8 mouse cellular contexts compared by ENCODE assay signal in the genomic region with DNA sequence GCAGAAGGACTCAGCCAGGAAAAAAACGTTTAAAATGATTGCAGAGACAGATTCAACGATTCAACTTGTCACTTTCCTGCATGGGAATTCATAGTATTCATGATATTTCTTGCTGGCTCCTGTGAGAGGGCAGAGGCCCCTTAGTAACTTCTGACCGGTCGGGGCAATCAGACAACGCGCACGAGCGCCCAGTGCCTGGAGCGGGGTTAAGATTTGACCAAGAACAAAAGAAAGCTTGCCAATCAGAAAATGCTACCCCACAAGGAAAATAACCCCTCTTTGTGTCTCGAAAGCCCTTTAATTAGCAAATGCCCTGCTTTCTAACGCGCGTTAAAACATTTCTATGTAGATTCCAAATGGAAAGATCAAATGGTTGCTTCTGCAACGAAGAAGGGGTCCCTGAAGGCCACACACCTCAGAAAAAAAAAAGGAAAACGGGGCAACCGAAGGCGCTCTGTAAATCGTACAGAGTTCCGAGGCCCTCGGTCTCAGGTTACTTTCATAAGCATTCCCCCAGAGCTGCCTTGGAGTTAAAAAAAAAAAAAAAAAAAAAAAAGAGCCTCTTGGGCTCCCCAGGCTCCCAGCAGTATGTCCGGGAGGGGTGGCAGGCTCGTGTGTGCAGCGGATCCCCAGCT. TPM values are rescaled to one million over a fixed set of nuclear protein-coding genes. Genes with fewer than 3 reads are reported as not detected.
DNase-seq lines count a peak whose midpoint lies in the region; ATAC-seq and TF ChIP-seq lines count a peak whose summit lies in the region.

No protein-coding gene starts in this region.

- peak overlapping the region; percentile 40 for H3K9ac ChIP-seq in embryonic facial prominence, embryonic 15.5 days

- no peak overlapping the region for H3K27ac ChIP-seq in thymus, adult 2 months (ENCODE audit: control insufficient read depth, insufficient read depth, low read length)
- peak overlapping the region; percentile 99 for H3K27ac ChIP-seq in embryonic facial prominence, embryonic 15.5 days (replicated peaks)
- peak overlapping the region; percentile 92 for H3K27ac ChIP-seq in midbrain, embryonic 10.5 days (replicated peaks)

- H3K27me3 ChIP-seq in thymus, adult 2 months (ENCODE audit: control insufficient read depth, insufficient read depth, low read length), result peaks cover 11% of the 10 kb centered on the region; the same call in 1 of the 2 replicates
- no peaks in the 10 kb centered on the region for H3K27me3 ChIP-seq in embryonic facial prominence, embryonic 15.5 days
- peaks cover 61% of the 10 kb centered on the region for H3K27me3 ChIP-seq in midbrain, embryonic 10.5 days (ENCODE audit: low read depth, poor library complexity, severe bottlenecking)

- peak overlapping the region; percentile 84 for H3K4me2 ChIP-seq in embryonic facial prominence, embryonic 15.5 days (replicated peaks)

- peak overlapping the region; percentile 62 for H3K4me3 ChIP-seq in thymus, adult 2 months (ENCODE audit: control insufficient read depth, insufficient read depth, low read length)
- H3K4me3 ChIP-seq in embryonic facial prominence, embryonic 15.5 days (replicated peaks), result peak overlapping the region; percentile 61
- peak overlapping the region; percentile 93 for H3K4me3 ChIP-seq in midbrain, embryonic 10.5 days

- H3K4me1 ChIP-seq in thymus, adult 2 months (replicated peaks; ENCODE audit: control insufficient read depth, insufficient read depth, low read length), result peaks cover 19% of the 10 kb centered on the region
- H3K4me1 ChIP-seq in embryonic facial prominence, embryonic 15.5 days, result peaks cover 40% of the 10 kb centered on the region
- peaks cover 55% of the 10 kb centered on the region for H3K4me1 ChIP-seq in midbrain, embryonic 10.5 days

- no peak for TF ChIP-seq POLR2A in thymus, adult 2 months (IDR thresholded peaks at IDR 0.05; ENCODE audit: control insufficient read depth, extremely low read depth, insufficient read depth, low read length, poor library complexity)

- no peak for ATAC-seq in embryonic facial prominence, embryonic 15.5 days (ENCODE audit: insufficient number of reproducible peaks, low FRiP score, low TSS enrichment, low read depth)
- no peak for ATAC-seq in inflammation-experienced regulatory T-cells, adult 6 months

- WGBS in thymus, adult 2 months, result 28% methylated on average over 23 of the region's 23 CpGs
- 2% methylated on average over 23 of the region's 23 CpGs for WGBS in embryonic facial prominence, embryonic 15.5 days
- WGBS in midbrain, embryonic 10.5 days, result under 1% methylated on average over 23 of the region's 23 CpGs

- H3K9me3 ChIP-seq in embryonic facial prominence, embryonic 15.5 days (replicated peaks), result no peaks in the 10 kb centered on the region
- no peaks in the 10 kb centered on the region for H3K9me3 ChIP-seq in midbrain, embryonic 10.5 days (replicated peaks)

- no peak for DNase-seq in thymus, adult 2 months
- DNase-seq in thymus, postnatal 25 days, result no peak
- peak; percentile 38 for DNase-seq in kidney, adult 18-20 months
- DNase-seq in midbrain, embryonic 10.5 days (ENCODE audit: low spot score), result peak; percentile 49
- no peak for DNase-seq in right cerebral cortex, adult 2 months (ENCODE audit: low spot score in 2 of 2)
- DNase-seq in yolk sac, embryonic 10.5 days (ENCODE audit: low spot score), result no peak

- H3K36me3 ChIP-seq in thymus, adult 2 months (ENCODE audit: control insufficient read depth, insufficient read depth, low read length), result no peaks in the 10 kb centered on the region
- H3K36me3 ChIP-seq in embryonic facial prominence, embryonic 15.5 days, result no peaks in the 10 kb centered on the region
- peaks cover 6% of the 10 kb centered on the region for H3K36me3 ChIP-seq in midbrain, embryonic 10.5 days

- no peak for TF ChIP-seq CTCF in thymus, adult 2 months (IDR thresholded peaks at IDR 0.05; ENCODE audit: borderline replicate concordance, control insufficient read depth, extremely low read depth, insufficient read depth, low read length, poor library complexity)

RNA-seq across cellular contexts. Expression of gene Fzd7, which starts 1.3 kb away (rescaled TPM):
- 11.4 and 12.2 TPM in 2 replicates for polyA plus RNA-seq in thymus, adult 2 months (2012; rRNA removed)
- polyA plus RNA-seq in embryonic facial prominence, embryonic 15.5 days (2015; fragmentation: Nextera tagmentation; extraction: Ambion mirVana), result 11.9 TPM in 2 replicates
- polyA plus RNA-seq in midbrain, embryonic 10.5 days (2016; fragmentation: Nextera tagmentation; extraction: Ambion mirVana), result 5.9 and 8.6 TPM in 2 replicates
- polyA plus RNA-seq in inflammation-experienced regulatory T-cells, adult 6 months (2017; shearing (Covaris generic)), result under 1 TPM in 1 of 3 experiments, not detected in 2; 0.13 TPM

RNA-seq across cellular contexts. Expression of gene Gm973, which starts 35.1 kb away (rescaled TPM):
- 0.09 and 0.28 TPM in 2 replicates for polyA plus RNA-seq in thymus, adult 2 months (2012; rRNA removed)
- 9.0 and 13.4 TPM in 2 replicates for polyA plus RNA-seq in embryonic facial prominence, embryonic 15.5 days (2015; fragmentation: Nextera tagmentation; extraction: Ambion mirVana)
- 9.0 and 9.4 TPM in 2 replicates for polyA plus RNA-seq in midbrain, embryonic 10.5 days (2016; fragmentation: Nextera tagmentation; extraction: Ambion mirVana)
- 1 to 10 TPM in 1 of 3 experiments, not detected in 2; 1.8 TPM for polyA plus RNA-seq in inflammation-experienced regulatory T-cells, adult 6 months (2017; shearing (Covaris generic))

Comparison
In these comparisons a context has a peak if more than half of its experiments do, and no peak if none do; other contexts are left out.
1. DNase-seq: peak in kidney, adult 18-20 months (single experiment) and midbrain, embryonic 10.5 days (single experiment); none in thymus, adult 2 months (single experiment), thymus, postnatal 25 days (single experiment), right cerebral cortex, adult 2 months (0 of 2) and yolk sac, embryonic 10.5 days (single experiment).
2. Peak in every context shown above with its lines, with median percentiles within 50 percentile points of each other: H3K4me3 ChIP-seq.